Mouse (Mus musculus): ENCODE data around the gene Hoxb5.

The Hoxb5 gene

DNA sequence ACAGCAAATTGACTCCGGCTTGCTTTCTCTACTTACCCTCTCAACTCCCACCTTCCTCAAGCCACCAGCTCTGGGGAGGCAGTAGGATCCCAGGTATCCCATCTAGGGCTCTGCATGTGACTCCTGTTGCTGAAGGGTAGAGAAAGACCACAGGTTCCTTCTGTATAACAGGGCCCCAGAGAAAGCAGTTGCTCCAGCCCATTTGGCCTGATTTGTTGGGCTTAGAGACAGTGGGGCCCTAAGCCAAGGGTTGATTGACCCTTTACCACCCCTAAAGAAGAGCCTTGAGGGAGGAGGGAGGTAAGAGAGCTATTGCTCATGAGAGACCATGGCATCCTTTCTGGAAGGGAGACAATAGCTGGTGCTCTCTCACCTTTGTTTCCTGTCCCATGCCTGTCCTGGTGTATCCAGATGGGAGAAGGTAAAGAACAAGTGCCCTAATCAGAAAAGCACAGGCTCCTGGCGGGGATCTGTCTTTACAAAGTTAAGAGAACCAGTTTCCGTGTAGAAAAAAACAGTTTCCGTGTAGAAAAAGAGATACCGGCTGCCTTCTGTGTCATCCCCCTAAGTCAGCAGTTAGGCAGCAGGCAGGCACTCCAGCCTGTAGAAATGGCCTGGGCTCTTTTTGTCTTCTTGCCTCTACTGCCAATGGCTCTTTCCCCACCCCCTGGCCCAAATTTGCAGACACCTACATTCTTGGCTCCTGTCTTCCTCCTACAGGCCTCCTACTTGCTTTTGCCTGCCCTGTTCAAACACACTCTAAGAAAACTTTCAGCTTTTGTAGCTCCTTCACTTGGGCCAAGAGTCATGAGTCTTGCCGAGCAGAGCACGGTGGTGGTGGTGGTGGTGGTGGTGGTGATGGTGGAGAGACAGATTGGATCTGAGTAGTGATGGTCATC, 36.1 kb downstream of the Hoxb5 start:
- in situ Hi-C loops (cut with MseI, MboI), result no loop called here

DNA sequence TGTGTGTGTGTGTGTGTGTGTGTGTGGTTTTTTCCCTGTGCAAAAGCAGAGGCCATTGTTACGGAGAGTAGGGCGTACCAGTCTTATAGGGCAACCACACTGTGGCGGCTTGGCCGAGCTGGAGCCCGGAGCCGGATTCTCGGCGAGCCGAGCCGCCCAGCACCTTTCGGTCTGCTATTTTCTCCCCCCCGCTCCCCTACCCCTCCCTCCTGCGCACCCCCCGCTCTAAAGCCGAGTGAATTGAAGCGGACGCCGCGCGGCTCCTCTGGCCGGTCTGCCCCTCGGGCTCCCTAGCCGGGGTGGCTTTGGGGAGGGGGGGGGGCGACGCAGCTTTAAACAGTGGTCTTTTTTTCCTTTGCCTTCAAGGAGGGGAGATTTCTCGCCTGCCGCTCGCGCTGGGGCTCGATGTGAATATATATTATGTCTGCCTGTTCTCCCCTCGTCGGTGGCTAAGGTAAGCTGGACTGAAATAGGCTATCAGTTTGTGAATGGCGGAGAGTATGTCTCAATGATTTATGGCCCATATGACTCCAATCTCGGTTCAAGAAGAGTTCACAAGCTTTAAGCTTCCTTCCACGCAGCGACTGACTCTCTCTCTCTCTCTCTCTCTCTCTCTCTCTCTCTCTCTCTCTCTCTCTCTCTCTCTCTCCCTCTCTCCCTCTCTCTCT, 37.7 kb downstream of the Hoxb5 start:
- in situ Hi-C loops (cut with MseI, MboI), result no loop called here

DNA sequence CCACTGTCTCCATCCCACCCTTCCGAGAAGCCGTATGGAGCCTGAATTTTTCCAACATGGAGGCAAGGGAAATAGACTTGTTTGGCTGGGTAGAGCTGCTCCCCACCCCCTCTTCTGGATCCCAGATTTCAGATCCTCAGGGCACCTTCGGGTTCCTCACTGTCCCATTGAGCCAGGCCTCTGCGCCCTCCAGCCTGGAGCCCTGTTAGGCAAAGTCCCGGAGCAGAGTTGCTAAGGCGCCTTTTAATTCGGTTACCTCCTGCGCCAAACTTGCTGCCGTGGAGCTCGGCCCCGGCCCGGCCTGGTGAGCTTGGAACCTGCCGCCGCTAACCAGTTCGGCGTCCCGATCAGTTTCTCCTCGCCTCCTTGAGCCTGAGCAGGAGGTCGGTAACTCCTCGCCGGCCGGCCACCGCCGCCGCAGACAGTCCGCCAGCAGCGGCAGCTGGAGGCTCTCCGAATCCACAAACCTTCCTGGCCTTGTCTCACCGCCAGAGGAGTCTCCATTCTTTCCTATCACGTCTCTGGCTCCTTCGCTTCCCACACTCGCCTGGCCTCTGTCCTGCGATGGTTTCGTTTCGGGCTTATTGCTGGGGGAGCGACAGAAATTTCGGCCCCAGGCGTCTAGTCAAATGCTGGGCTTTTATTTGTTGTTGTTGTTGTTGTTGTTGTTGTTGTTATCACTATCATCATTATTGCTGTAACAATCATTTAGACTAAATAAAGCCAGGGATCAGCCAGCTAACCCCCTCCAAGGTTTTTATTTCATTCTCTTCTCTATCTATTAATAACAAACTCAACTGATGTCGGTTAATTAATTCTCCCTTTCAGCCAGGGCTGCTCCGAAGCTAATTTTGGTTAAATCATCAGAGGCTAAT, 38.8 kb downstream of the Hoxb5 start:
- in situ Hi-C loops (cut with MseI, MboI), result no loop called here

DNA sequence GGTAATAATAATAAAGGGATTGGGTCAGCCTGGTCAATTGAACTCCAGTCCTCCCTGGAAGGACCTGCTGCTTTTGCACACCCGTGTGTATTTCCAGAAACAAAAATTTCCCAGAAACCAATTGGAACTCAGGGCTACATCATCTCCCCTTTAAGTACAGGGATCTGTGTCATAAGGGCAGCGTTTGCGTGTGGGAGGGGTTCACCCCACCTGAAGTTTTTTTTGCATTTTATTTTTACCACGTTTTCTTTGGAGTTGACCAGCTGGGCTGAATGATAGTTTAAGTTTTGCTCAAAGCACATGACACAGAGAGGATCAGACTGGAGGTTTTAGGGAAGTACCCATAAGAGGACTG, 39.4 kb downstream of the Hoxb5 start:
- in situ Hi-C loops (cut with MseI, MboI), result no loop called here

DNA sequence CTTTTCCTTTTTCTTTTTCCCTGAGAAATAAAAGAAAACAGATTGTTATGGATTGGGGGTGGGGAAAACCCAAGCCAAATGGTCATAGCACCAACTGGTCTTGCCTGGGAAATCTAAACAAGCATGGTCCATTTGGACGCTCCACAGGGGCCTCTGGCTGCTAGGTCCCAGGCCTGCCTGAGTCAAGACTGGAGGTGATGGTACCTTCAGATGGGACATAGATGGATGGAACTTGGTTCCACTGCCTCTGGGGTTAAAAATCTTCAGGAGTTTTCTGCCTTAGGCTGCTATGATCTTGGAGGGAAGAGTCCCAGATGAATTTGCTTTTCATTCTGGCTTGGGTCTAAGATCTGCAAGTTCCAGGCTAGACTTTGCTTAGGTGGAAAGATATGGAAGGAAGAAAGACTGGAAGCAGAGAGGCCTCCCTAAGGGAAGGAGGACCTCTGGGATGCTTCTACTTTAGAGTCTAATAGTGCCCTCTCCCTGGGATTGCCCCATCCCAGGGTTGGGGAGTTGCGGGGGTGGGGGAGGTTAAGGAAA, 40.1 kb downstream of the Hoxb5 start:
- in situ Hi-C loops (cut with MseI, MboI), result no loop called here

DNA sequence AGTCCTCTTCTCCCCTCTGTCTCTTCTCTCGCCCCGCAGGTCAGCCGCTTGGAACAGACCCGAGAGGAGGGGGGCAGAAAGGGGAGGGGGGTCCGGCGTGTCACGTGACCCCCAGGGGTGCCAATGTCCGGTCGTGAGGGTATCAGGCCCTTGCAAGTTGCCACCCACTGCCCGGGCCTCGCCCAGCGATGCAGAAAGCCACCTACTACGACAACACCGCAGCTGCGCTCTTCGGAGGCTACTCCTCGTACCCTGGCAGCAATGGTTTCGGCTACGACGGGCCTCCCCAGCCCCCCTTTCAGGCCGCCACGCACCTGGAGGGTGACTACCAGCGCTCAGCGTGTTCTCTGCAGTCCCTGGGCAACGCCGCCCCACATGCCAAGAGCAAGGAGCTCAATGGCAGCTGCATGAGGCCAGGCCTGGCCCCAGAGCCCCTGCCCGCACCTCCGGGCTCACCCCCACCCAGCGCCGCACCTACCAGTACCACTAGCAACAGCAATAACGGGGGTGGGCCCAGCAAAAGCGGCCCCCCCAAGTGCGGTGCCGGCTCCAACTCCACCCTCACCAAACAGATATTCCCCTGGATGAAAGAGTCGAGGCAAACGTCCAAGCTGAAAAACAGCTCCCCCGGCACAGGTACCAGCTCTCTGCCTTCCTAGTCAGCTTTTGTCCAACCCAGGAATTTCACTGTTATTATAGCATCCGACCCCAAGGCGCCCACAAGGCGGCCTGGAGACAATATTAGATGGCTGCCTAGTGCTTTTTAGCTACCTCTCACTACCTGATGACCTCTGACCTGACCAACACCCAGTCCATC, 41.1 kb downstream of the Hoxb5 start:
- in situ Hi-C loops (cut with MseI, MboI), result no loop called here

DNA sequence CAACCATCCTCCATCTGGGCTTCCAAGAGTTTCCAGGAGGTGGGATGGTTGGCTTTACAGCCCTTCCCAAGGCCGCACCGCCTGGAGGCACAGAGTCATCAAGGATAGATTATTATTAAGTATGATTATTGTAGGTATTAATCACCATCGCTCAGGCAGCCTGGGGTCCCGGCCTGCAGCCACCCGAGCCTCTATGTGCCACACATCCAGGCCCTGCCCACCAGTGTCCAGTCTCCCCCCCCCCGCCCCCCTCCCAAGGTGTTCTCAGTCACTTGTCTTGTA, 41.7 kb downstream of the Hoxb5 start:
- in situ Hi-C loops (cut with MseI, MboI), result no loop called here

DNA sequence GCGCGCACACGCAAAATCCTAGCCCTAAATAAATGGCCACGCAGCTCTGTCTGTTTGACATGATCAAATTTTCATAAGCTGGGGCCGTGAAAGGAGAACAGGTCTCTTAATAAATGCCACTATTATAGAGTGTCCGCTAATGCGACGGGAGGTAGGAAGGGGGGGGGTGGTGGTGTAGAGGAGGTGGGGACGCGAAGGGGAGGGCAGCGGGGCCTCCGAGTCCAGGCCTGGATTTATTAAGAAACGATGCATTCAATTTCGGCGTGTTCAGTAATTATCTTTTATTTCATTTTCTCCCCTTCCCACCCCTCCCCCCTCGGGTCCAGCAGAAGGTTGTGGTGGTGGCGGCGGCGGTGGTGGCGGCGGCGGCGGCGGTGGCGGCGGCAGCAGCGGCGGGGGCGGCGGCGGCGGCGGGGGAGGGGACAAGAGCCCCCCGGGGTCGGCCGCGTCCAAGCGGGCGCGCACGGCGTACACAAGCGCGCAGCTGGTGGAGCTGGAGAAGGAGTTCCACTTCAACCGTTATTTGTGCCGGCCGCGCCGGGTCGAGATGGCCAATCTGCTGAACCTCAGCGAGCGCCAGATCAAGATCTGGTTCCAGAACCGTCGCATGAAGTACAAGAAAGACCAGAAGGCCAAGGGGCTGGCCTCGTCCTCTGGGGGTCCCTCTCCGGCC, 42.2 kb downstream of the Hoxb5 start:
- in situ Hi-C loops (cut with MseI, MboI), result no loop called here

DNA sequence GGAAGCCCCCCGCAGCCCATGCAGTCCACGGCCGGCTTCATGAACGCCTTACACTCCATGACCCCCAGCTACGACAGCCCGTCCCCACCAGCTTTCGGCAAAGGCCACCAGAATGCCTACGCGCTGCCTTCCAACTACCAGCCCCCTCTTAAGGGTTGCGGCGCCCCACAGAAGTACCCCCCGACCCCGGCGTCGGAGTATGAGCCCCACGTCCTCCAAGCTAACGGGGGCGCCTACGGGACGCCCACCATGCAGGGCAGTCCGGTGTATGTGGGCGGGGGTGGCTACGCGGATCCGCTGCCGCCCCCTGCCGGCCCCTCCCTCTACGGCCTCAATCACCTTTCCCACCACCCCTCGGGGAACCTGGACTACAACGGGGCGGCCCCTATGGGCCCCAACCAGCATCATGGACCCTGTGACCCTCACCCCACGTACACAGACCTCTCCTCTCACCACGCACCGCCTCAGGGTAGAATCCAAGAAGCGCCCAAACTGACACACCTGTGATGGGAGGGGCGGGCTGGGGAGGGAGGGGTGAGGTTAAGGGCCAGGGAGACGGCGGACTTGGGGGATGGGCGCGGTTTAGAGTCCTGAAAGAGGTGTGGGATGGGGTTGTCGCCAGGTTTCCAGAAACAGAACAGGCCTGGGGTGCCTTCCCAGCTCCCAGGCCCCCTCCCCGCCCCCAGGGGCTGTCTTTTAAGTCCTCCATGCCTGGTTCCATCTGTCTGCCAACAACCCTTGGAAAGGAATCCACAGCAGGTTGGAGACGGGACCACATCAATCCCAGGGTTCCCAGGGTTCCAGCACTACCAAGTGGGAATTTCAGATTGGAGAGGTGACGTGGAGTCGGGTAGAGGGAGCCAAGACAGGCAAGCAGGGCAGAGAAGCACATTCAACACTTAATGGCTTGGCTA, 43.0 kb downstream of the Hoxb5 start:
- in situ Hi-C loops (cut with MseI, MboI), result no loop called here

DNA sequence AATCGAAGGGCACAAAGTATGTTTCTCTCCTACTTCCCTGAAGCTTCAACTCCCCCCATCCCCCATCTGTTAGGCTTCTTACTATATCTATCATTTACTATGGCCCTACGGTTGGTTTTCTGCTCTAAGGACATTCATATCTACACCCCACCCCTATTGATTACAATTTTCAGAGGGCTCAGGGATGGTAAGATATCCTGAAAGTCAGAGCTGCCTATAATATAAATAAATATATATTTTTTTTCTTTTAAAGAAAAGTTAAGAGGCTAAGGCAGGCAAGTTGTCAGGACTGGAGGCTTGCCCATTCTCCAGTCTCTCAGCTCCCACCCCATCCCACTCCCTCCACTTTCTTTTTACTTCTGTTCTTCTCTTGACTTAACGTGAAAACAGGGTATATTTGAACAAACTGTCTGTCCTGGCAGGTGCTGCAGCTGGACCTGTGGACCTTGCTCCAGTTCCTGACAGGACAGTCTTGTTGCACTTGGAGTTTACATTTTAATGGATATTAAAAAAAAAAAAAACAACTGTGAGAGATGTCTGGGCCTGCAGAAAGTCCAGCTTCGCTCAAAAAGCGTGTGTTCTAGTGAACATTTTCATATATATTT, 43.9 kb downstream of the Hoxb5 start:
- in situ Hi-C loops (cut with MseI, MboI), result no loop called here

DNA sequence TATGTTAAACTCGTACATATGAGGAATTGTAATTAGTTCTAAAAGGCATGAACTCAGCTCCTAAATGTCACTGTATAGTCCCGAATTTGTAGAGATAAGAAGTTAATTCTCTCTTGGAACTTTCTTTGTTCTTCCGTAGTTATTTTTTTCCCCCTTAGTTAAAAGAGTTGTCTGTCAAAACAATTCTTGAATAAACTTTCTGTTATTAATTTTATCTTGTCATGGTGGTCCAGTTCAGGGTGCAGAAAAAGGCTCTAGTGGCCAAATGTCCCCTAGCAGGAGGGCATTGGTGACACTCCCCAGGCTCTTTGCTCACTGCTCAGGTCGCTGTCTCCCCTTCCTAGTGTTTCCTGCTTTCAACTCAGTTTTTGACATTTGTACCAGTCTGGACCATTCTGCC, 44.6 kb downstream of the Hoxb5 start:
- in situ Hi-C loops (cut with MseI, MboI), result no loop called here

DNA sequence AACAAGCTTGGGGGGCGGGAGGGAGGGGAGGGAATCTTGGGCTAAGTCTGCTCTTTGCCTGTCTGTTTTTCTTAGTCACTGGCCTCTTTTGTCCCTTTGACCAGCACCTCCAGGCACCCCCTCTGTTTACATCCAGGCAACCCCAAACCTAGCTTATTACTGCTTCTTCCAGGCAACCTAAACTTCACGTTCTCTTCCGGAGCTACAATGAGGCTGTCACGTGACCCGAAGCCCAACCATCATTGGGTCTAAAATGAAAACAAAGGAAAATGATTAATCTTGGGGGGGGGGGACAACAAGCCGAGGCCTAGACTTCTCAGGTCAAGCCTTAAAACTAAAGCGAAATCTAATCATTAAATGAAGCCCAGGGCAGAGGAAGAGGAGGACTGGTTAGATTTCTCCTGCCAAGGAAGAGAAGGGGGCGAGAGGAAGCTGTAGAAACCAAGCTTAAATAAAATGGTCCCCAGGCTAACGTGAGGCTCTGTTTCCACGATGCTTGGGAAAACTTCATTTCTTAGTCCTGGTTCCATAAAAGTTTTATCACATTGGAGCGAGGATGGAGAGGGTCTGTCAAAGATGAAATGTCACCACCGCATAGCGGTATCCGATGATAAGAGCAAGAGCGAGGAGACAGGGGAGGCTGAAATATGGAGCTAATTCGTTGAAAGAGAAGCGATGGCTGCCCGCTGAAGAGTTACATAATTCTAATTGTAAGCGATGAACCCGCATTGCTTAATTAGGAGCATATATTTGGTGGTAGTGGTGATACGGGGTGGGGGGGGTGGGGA, 45.2 kb downstream of the Hoxb5 start:
- in situ Hi-C loops (cut with MseI, MboI), result no loop called here

DNA sequence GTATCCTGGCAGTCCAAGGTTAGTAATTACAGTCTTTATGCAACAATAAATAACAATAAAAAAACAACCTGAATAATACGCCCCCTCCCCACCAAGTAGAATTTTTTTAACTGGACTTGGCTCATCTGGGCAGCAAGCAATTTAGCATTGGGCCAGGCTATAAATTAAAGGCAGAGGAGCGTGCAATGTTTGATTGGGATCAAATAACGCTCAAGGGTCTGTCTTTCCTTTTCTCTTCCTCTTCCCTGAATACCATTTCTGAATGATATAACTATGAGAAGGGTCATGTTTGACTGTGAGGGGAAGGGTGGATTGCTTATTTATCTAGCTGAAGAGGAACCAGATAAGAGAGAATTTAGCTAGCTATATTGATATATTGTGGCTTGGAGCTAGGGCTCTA, 45.9 kb downstream of the Hoxb5 start:
- in situ Hi-C loops (cut with MseI, MboI), result no loop called here

DNA sequence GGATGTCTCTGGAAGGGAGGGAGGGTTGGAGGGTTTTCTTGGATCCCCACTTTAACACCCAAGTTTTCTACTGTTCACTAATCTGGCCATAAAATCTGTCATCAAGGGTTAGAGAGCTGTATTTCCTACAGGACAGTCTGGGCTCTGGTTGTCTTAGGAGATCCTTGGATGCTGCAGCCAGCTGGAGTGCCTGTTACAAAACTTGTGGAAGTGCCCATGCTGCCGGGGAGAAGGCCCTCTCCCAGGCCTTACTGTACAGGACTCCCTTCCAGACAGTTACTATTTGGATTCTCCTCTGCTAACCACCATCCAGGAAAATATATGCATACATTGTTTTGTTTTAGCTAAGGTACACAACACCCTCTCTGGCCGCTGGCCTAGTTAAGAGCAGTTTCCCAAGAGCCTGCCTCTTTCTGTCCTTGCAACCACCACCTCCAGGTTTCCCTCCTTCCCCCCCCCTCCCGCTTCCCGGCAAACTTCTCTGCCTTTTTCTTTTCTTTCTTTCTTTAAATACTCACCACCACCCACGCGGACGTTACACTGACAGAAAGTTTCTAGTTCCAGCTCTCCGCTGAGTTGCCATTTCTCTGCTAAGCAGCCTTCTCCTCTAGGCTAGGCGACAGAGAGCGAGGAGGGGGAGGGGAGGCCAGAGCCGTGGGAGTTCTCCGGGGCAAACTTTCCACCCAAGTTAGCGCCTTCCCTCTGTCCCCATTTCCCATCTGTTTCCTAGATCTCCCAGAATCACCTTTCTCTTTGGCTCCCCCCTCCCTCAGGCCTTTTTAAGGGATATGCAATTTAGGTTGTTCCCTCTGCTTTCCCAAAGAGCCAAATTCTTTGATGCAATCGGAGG, 46.6 kb downstream of the Hoxb5 start:
- in situ Hi-C loops (cut with MseI, MboI), result no loop called here

DNA sequence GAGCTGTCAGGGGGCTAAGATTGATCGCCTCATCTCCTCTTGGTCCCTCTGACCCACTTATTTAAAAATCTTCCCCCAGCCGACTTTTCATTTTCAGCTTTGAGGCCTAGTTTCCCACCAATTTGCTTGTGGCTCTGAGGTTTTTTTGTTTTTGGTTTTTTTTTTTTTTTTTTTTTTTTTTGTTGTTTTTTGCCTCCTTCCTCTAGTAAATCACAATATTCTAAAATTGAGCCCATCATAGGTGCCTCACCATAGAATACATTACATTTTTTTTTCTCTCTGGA, 47.1 kb downstream of the Hoxb5 start, which contains the start of gene Hoxb2:
Gene Hoxb2, plus strand, starts transcription at position 185 of the 284 bp plus-strand sequence.
- in situ Hi-C loops (cut with MseI, MboI), result no loop called here

DNA sequence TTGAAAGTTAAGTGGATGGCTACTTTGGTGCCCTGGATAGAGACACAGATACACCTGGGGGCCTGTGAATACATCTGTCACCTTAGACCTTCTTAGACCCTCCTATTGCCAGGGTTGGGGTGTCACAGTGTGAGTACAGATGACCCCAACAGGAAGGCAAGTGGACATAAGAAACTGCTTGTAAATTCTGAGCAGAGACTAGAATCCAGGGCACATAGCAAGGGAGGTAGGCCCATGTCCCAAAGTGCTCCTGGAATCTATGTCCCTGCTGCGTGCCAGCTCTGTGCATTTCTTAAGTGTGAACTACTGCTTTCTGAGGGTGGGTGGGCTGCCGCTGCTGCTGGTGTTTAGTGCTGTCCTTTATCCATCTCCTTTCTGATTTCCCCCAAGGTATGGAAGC, 47.7 kb downstream of the Hoxb5 start:
- in situ Hi-C loops (cut with MseI, MboI), result no loop called here

DNA sequence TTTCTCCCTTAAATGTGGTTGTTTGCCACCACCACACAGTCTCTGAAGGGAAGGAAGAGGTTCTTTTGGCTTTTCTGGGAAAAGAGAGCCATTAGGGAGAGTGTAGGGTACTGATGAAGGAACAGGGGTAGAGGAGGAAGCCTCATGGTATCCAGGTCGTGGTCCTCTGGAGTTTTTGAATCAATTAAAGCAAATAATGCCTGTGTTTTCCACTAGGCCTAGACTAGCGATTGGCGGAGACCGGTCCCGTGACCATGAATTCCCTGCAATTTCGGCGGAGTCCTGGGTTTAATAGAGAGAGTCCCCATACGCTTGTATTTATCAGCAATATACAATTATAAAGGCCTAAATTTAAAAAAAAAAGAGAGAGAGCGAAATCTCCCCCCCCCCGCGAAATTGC, 48.2 kb downstream of the Hoxb5 start:
- in situ Hi-C loops (cut with MseI, MboI), result no loop called here

DNA sequence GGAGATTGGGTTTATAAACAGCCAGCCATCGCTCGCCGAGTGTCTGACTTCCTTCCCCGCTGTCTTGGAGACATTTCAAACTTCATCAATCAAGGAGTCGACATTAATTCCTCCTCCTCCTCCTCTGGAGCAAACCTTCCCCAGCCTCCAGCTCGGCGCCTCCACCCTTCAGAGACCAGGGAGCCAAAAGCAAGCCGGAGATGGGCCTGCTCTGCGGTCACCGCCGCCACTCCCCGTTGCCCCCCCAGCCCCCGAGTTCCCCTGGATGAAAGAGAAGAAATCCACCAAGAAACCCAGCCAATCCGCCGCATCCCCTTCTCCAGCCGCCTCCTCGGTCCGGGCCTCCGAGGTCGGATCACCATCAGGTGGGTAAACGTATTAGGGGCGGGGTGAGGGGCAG, 48.7 kb downstream of the Hoxb5 start:
- in situ Hi-C loops (cut with MseI, MboI), result no loop called here
